ENCODE assay signal across 8 mouse cellular contexts in the genomic region with DNA sequence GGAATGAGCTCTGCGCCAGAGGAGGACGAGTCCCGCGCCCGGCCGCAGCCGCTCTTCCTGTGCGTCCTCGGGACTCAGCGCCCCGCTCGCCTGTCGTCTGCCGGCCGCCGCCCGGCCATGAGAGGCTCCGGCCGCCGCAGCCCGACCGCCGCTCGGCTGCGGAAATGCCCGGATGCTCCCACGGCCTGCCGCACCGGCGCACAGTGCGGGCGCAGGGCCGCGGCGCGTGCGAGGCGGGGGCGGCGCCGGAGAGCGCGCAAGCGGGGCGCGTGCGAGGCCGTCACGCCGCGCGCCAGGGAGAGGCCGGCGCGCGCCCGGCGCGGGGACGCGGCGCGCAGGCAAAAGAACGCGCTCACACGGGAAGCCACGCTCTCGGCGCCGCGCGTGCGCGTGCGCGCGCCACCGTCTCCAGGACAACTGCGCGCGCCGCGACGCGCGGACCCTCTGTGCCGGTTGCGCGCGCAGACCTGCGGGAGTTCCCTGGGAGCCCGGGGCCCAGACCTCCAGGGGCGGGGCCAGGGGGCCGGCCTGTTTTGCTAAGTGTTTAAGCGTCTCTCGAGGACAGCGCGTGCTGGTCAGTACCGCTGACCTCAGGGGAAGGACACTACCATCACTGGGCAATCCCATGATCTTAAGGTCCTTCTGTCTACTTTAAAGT. TPM values are rescaled to one million over a fixed set of nuclear protein-coding genes. Genes with fewer than 3 reads are reported as not detected.
DNase-seq lines count a peak whose midpoint lies in the region; ATAC-seq and TF ChIP-seq lines count a peak whose summit lies in the region.

A gene (minus strand): TSS at position 174 of the 658 bp plus-strand sequence.

- no peaks in the 10 kb centered on the region for H3K9me3 ChIP-seq in hindbrain, embryonic 16.5 days (ENCODE audit: control insufficient read depth, low read length)

- peak; percentile 95 for ATAC-seq in hindbrain, embryonic 16.5 days

- peak within 1 kb of the TSS; percentile 93 for H3K4me3 ChIP-seq in hindbrain, embryonic 16.5 days (ENCODE audit: low read length)
- H3K4me3 ChIP-seq in left cerebral cortex, adult 2 months: peak within 1 kb of the TSS; percentile 91
- H3K4me3 ChIP-seq in macrophage (ENCODE audit: inconsistent target): peak within 1 kb of the TSS; percentile 40

- H3K4me1 ChIP-seq in hindbrain, embryonic 16.5 days (ENCODE audit: control insufficient read depth, insufficient read depth, low read depth, low read length): peaks cover 18% of the 10 kb centered on the region

- TF ChIP-seq CTCF in left cerebral cortex, adult 2 months (IDR thresholded peaks at IDR 0.05): no peak

- DNase-seq in T-cell, adult 2 months (ENCODE audit: low spot score): peak; percentile 3
- peak; percentile 95 to 96 for DNase-seq in cerebellum, postnatal 14 days
- peak; percentile 86 for DNase-seq in gastrocnemius, adult 18-20 months (ENCODE audit: low spot score)
- DNase-seq in left cerebral cortex, adult 2 months (ENCODE audit: extremely low spot score in 1 of 2, low spot score in 2 of 2): peak; percentile 87 to 88
- peak; percentile 97 for DNase-seq in retina, postnatal 7 days (ENCODE audit: low read depth, low spot score)
- DNase-seq in urinary bladder, postnatal 10 days (ENCODE audit: low spot score): peak; percentile 49

- peak within 1 kb of the TSS; percentile 77 for H3K4me2 ChIP-seq in hindbrain, embryonic 16.5 days (ENCODE audit: low read length)

- under 1% methylated on average over 86 of the region's 99 CpGs for WGBS in hindbrain, embryonic 16.5 days
- 2% methylated on average over 37 of the region's 99 CpGs for WGBS in macrophage (ENCODE audit: missing documents)

- H3K27ac ChIP-seq in hindbrain, embryonic 16.5 days (ENCODE audit: low read depth, low read length): peak within 1 kb of the TSS; percentile 92
- peak within 1 kb of the TSS; percentile 98 for H3K27ac ChIP-seq in left cerebral cortex, adult 2 months
- no peak within 1 kb of the TSS for H3K27ac ChIP-seq in macrophage

- H3K79me2 ChIP-seq in macrophage (ENCODE audit: inconsistent target): peaks cover 38% of the 10 kb centered on the region; the same call in 1 of the 2 replicates

- H3K36me3 ChIP-seq in hindbrain, embryonic 16.5 days (ENCODE audit: control insufficient read depth, insufficient read depth, low read length): no peaks in the 10 kb centered on the region
- no peaks in the 10 kb centered on the region for H3K36me3 ChIP-seq in macrophage (ENCODE audit: inconsistent target)

- no peaks in the 10 kb centered on the region for H3K27me3 ChIP-seq in hindbrain, embryonic 16.5 days (replicated peaks; ENCODE audit: control insufficient read depth, insufficient read depth, low read length)

- intact Hi-C loops in left cerebral cortex, adult 2 months (cut with DNase I): no loop called here

- H3K9ac ChIP-seq in hindbrain, embryonic 16.5 days (ENCODE audit: low read depth, low read length): peak within 1 kb of the TSS; percentile 95

RNA-seq across cellular contexts. Expression of the gene that starts here (rescaled TPM):
- 1 to 10 TPM; 2.4 to 3.1 TPM for total RNA-seq in gastrocnemius, adult 18-20 months (2021)
- 52.8 and 65.4 TPM in 2 replicates for polyA plus RNA-seq in hindbrain, embryonic 16.5 days (2015; fragmentation: Nextera tagmentation; extraction: Ambion mirVana)
- total RNA-seq in left cerebral cortex, adult 2 months (2021): 100 to 1,000 TPM; 203 to 220 TPM
- 100 to 1,000 TPM in 25 of 26 experiments, 10 to 100 TPM in 1; 98.7 to 363 (median 155) TPM for total RNA-seq in macrophage (2018; cell fraction: chromatin; rRNA removed)
- total RNA-seq in macrophage (2018; cell fraction: cytosol; rRNA removed): 10 to 100 TPM in 18 of 26 experiments, 1 to 10 TPM in 8; 6.9 to 29.9 (median 17.1) TPM
- total RNA-seq in macrophage (2018; cell fraction: nucleus; rRNA removed): 100 to 1,000 TPM in 13 of 26 experiments, 10 to 100 TPM in 13; 39.7 to 213 (median 99.8) TPM
- 11.7 to 18.8 TPM (median 14.4 TPM) in 3 replicates for polyA plus RNA-seq in macrophage (2018)

Comparison
In these comparisons a context has a peak if more than half of its experiments do, and no peak if none do; other contexts are left out.
1. RNA of the gene that starts here (total RNA-seq): 203 to 220 TPM in left cerebral cortex, adult 2 months; 2.4 to 3.1 TPM in gastrocnemius, adult 18-20 months; every median in the first group is over 10 times any median in the second.
2. DNase-seq: peak in every context shown above with its lines; median percentile 97 in retina, postnatal 7 days; 96 in cerebellum, postnatal 14 days; 88 in left cerebral cortex, adult 2 months; 86 in gastrocnemius, adult 18-20 months; 49 in urinary bladder, postnatal 10 days; 3 in T-cell, adult 2 months.
3. H3K4me3 ChIP-seq: peak in every context shown above with its lines; median percentile 93 in hindbrain, embryonic 16.5 days; 91 in left cerebral cortex, adult 2 months; 40 in macrophage.